Mouse (Mus musculus): ENCODE results near the gene Zfp507. TPM values are rescaled to one million over a fixed set of nuclear protein-coding genes. Genes with fewer than 3 reads are reported as not detected.

The Zfp507 gene
- total RNA-seq, 4 experiments from 2014 or later, result 10.2 to 14.1 (median 13.5) TPM

DNA sequence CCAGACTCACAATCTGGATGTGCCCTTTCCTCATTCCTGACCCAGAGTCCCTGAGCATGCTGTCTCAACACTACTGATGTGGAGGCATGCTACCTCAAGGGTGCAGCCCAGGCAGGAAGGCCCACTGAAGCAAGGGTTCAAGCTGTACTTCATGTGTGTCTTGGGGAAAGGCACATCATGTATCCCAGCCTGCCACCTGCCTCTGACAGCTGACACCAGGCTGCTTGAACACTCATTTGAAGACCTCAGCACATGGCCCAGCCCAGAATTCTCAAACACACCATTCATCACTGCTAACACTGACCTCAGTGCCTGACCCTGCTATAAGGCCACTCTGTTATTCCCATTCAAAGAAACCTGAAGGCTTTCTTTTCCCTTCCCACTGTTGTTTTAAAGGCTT is 20.6 kb downstream of the Zfp507 start:
- no peak for DNase-seq (ENCODE audit: low spot score)

- DNase-seq (ENCODE audit: low spot score), result no peak
Measured at GRCm38 (mm10) chr7:35774127-35774526, 28.7 kb downstream of the Zfp507 start.

DNA sequence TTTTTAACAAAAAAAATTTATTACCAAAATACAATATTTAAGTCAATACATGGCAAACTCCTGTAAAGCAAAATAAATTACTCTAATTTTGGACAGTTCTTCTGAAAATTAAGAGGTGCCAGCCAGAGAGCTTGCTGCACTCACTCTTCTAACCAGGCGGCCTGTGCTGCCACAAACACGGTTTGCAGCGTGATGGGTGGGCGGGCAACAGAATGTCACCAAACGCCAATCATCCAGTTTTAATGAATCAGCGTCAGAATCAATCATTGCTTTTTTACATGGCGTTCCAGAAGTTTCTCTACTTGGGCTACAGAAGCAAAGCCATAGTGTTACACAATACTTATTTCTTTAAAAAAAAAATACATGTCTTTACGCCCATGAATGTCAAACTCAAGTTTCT is 30.5 kb downstream of the Zfp507 start:
- DNase-seq (ENCODE audit: low spot score), result no peak

DNA sequence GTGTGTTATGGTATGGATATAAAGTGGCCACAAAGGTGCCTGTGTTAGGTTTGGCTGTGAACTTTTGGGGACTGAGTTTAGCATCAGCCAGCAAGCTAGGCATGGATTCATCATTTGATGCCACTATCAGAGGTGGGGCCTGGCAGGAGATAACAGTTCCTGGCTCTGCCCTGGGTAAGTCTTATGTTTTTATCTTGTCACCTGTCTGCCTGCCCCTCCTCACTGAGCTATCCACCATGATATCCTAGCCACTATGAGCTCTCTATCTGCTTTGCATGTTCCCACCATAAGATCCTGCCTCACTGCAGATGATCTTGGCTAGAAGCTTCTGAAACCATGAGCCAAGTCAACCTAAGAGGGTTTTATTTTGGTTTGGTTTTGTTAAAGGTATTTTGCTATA is 31.7 kb downstream of the Zfp507 start:
- DNase-seq (ENCODE audit: low spot score), result no peak

- no peak for DNase-seq (ENCODE audit: low spot score)
Measured at GRCm38 (mm10) chr7:35770122-35770521, 32.7 kb downstream of the Zfp507 start.

DNA sequence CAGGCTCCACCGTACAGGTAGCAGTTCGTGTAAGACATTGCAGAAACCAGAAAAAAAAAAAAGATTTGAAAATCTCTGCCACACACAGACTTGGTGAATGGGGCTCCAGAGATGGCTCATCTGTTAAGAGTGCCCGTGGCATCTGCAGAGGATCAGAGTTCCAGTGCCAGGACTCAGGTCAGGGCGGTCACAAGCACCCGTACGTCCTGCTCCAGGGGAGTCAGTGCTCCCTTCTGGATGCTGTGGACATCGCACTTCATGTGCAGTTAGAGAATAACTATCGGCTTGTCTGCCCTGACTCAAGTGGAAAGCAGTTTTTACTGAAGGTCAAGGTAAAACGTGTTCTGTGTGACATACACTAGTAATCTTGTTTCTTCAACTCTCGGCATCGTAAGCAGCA is 38.3 kb downstream of the Zfp507 start:
- no peak for DNase-seq (ENCODE audit: low spot score)

DNA sequence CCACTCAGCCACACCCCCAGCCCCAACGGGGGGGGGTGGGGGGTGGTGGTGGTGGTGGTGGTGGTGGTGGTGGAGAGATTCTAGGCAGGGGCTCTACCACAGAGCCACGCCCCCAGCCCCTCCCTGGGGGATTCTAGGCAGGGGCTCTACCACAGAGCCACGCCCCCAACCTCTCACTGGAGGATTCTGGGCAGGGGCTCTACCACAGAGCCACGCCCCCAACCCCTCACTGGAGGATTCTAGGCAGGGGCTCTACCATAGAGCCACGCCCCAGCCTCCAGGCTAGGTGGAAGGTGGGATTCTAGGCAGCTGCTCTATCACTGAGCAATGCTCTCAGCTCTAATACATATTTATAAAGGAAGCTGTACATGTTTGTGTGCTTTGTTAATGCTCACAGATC is 41.0 kb downstream of the Zfp507 start:
- DNase-seq (ENCODE audit: low spot score), result no peak

GRCm38 (mm10) chr7:35759602-35760001 is 43.2 kb downstream of the Zfp507 start:
- DNase-seq (ENCODE audit: low spot score), result no peak

DNA sequence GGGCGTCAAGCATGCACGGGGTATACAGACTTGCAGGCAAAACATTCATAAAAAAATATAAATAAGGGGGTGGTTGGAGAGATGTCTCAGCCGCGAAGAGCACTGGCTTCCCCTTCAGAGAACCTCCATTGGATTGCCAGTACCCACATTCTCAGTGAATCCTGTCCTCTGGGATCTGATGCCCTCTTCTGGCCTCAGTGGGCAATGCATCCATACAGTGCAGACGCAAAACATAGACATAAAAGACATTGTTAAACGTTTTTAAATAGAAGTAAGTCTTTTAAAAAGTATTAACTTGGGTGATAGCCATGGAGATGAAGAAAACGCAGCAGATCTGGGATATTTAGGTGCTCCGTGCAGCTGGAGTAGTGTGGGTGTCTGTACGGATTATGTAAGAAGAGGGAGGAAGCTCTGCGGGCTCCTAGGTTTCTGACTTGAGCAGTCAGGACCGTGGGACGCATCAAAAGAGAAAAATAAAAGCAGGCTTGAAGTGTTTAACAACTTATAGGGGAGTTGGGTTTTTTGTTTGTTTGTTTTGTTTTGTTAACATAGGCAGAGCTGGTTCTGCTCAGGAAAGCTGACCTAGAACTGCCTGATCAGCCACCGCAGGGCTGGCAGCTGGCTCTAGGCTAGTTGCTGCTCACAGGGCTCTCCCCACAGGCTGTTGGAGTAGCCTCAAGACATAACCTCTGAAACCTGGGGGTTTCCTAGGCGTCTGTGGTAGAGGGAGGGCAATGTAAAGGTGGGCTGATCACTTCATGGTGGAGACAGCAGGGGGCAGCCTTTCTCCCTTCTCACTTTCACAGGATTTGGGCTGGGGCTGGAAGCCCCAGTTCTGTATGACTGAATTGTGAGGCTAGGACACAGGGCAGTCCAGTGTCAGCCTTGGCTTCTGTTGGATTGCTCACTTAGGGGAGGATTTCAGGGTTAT is 46.0 kb downstream of the Zfp507 start:
- no peak for DNase-seq (ENCODE audit: low spot score)

DNA sequence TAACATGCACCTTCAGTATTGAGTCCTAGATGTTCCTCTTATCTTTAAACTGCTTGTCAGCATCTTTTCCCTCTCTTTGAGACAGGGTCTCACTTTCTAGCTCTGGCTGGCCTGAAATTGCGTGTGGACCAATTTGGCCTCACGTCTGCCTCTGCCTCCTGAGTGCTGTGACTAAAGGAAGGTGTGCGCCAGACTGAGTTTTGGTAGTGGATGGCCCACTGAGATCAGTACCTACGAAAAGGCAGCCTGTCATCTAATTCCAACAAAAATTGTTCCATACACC is 48.0 kb downstream of the Zfp507 start:
- DNase-seq (ENCODE audit: low spot score), result no peak

DNA sequence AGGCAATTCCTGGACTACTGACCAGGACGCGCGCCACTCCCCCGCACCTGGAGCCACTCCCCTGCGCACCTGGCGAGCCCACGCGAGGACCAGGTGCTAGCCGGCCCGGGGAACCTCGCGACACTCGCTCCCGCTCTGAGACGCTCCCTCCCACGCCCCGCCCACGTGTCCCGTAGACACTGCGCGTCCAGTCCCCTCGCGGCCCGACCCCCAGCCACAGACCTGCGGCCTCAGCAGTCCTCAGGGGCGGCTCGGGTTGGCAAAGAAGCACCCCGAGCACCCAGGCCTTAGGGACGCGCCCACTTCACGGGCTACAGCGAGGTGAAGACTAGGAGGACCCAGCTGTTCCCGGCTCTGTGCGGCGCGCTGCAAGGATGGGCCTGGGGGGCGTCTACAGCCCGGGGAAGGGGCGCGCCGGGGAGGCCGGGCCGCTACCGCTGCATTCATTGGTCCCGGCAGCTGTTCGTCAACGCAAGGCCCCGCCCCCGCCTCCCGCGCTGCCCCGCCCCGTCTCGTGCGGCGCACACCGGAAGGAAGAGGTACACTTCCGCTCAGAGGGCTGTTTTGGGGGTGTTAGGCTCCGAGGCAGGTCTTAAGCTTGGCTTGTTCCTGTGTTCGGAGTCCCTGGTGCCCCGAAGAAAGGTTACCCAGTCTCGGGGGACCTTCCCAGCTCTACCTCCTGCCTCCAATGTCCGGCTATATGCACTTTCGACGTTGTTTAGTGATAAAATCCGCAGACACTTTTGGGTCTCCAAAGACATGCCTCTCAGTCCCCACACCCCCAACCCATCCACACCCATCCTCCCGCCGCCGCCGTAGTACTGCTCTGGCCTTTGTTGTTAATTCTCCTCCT is 48.5 kb downstream of the Zfp507 start, which contains the start of gene Dpy19l3:
Gene Dpy19l3 (minus strand): TSS at position 422 of the 853 bp plus-strand sequence.
- peak; percentile 81 for DNase-seq (ENCODE audit: low spot score)

GRCm38 (mm10) chr7:35753319-35754032 is 49.3 kb downstream of the Zfp507 start:
- DNase-seq (ENCODE audit: low spot score), result no peak

GRCm38 (mm10) chr7:35750873-35751272 is 51.9 kb downstream of the Zfp507 start:
- DNase-seq (ENCODE audit: low spot score), result no peak

DNA sequence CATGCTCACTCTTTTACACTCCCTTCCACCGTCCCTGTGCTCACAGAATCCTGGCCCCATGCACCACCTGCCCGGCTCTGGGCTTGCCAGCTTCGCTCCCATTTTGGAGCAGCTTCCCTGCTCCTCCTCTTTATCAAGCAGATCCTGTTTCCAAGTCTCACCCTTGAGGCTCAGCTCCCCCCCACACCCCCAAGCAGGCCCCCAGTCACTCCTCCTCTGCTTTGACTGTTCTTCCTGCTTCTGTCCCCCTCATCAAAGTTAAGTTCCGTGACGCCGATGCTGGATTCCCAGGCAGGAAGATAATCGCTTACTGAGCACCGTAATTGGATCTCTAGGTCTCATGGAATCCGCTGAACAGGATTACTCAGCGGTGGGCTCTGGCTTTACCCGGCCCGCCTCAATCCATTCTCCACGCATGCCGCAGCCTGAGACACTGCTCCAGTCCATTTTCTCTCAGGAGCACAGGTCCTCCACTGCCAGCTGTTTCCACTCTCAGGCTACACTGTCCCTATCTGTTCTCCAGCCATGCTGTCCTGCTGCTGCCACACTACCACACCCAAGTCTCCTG is 55.3 kb downstream of the Zfp507 start:
- DNase-seq (ENCODE audit: low spot score), result no peak

DNA sequence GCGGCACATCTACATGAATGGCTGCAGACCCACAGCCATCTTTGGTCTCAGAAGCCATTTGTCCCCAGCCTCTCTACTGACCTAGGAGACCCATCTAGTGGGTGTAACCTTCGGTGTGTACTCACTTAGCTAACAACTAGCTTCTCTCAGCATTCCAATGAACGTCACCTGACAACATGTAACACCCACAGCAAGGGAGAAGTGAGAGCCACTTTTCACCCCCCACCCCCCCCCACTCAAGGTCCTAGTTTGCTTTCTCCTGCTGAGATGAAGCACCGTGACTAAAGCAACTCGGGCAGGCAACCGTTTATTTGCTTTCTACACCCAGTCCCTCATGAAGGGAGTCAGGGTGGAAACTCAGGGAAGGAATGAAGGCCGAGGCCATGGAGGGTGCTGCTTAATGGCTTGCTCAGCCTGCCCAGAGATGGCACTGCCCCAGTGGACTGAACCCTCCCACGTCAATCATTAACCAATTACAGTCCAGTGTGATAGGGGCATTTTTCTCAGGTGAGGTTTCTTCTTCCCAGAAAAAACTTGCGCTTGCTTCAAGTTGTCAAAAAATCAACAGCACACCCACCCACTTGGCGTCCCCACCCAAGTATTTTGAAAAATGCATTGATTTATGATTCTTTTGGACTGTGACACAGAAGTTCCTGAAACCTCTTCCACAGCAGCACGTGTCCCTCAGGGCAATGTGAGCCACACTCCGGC is 56.0 kb downstream of the Zfp507 start:
- DNase-seq (ENCODE audit: low spot score), result no peak

DNA sequence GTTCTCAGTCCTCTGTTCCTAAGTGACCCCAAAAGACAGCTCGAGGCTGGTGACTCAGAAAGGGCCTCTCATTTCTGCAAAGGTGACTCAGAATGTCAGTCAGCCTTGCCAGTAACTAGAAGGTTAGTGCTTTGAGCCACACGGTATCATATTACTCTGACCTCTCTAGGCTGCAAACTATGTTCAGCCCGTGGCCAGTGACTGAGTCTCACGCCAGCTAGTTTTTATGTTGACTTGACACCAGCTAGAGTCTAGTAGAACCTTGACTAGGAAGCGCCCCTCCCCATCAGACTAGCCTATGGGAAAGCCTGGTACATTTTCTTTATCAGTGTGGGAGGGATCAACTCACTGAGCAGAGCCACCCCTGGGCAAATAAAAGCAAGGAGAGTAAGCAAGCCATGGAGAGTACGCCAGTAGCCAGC is 57.5 kb downstream of the Zfp507 start:
- no peak for DNase-seq (ENCODE audit: low spot score)

- no peak for DNase-seq (ENCODE audit: low spot score)
Measured at GRCm38 (mm10) chr7:35744771-35745170, 58.0 kb downstream of the Zfp507 start.

- no peak for DNase-seq (ENCODE audit: low spot score)
Measured at GRCm38 (mm10) chr7:35742310-35742709, 60.5 kb downstream of the Zfp507 start.

- no peak for DNase-seq (ENCODE audit: low spot score)
Measured at GRCm38 (mm10) chr7:35741858-35742257, 60.9 kb downstream of the Zfp507 start.

GRCm38 (mm10) chr7:35740489-35741230 is 62.1 kb downstream of the Zfp507 start:
- no peak for DNase-seq (ENCODE audit: low spot score)

All from heart, adult 8-10 months (tissue).